Mouse (Mus musculus): ENCODE measurements around the gene Spaca4. TPM values are rescaled to one million over a fixed set of nuclear protein-coding genes. Genes with fewer than 3 reads are reported as not detected.

Gene Spaca4
- total and polyA plus RNA-seq, 3 experiments = not detected

DNA sequence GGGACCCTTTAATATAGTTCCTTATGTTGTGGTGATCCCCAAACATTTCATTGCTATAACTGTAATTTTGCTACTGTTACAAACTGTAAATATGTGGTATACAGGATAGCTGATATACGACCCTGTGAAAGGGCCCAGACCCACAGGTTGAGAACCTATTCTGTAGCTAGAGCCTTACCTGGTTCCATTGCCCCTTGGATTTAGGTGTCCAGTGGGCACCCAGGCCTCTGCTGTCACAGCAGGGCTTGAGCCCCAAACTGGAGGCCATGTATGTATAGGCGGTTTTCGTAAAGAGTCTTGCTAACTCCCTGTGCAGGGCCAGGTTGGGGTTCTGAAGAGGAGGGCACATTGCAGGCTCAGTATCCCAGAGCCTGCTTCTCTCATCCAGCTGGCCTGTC is 9.2 kb downstream of the Spaca4 start:
- no peak for TF ChIP-seq JUN (IDR thresholded peaks at IDR 0.05; ENCODE audit: insufficient read depth, low read depth, low read length)
- Histone ChIP-seq H3K4me2 (ENCODE audit: insufficient read depth, low read depth, poor library complexity, severe bottlenecking) (peak overlapping the region; percentile 89), H3K27me3 (replicated peaks) (no peaks in the 10 kb centered on the region), H3K4me1 (ENCODE audit: control insufficient read depth in 1 of 2, insufficient read depth in 2 of 2) (peaks cover 7 to 41% of the 10 kb centered on the region in 2 experiments; a peak in 3 of 4 replicates), H3K4me3 (replicated peaks in 1 of 3; ENCODE audit: low read depth in 2 of 3, low read length in 2 of 3, poor library complexity in 1 of 3) (peak overlapping the region; percentile 77 to 100 (median 92)), H3K36me3 (replicated peaks in 1 of 2; ENCODE audit: control insufficient read depth in 1 of 2, insufficient read depth in 1 of 2, low read length in 1 of 2) (peaks cover 46 to 64% of the 10 kb centered on the region in 2 experiments), H3K27ac (ENCODE audit: insufficient read depth, low read depth) (peak overlapping the region; percentile 38; the same call in 1 of the 2 replicates), H3K79me2 (replicated peaks; ENCODE audit: control insufficient read depth, extremely low read depth, insufficient read depth, poor library complexity, severe bottlenecking) (peaks cover 47% of the 10 kb centered on the region), H3K9ac (ENCODE audit: insufficient read depth, low read depth) (peak overlapping the region; percentile 91), H3K9me3 (replicated peaks; ENCODE audit: low read length) (no peaks in the 10 kb centered on the region)
- no peak for DNase-seq (ENCODE audit: extremely low read depth)
- dilution Hi-C loops (cut with MboI; ENCODE audit: extremely low pct_ligation_motif_present, extremely low pct_unique_long_range_greater_than_20kb, low sequenced_read_pairs) (no loop called here), in situ Hi-C loops (cut with MboI; ENCODE audit: low pct_ligation_motif_present, low pct_unique_long_range_greater_than_20kb, low sequenced_read_pairs) (no loop called here)

DNA sequence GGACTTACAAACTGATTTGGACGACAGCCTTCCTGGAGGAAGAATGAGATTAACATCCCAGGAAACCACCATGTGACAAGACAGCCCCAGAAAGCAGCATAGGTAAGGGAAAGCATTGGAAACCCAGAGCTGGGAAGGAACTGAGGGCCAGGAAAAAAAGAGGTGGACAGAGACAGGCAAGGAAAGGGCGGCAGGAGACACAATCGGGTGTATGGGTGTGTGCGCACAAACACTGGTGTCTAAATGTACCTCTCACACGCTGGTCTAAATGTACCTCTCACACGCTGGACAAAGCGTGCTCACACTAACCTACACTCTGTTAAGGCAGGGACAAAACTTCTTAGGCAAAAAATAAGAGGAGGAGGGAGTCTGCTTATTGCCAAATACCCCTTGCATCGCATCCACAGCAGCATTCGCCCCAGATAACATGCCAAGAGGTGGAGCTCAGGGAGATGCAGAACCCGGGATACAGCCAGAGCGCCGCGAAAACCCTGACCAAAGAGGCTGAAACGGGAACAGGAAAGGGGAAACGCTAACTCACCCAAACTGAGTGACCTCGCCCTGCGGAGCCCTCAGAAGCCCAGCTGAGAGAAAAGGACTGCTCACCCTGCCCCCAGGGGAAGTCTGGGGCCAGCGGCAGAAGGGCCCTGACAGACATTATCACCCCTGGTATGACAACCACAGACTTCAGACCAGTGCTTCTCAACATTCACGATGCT is 9.7 kb downstream of the Spaca4 start:
- in situ Hi-C loops (cut with MboI; ENCODE audit: low pct_ligation_motif_present, low pct_unique_long_range_greater_than_20kb, low sequenced_read_pairs) (no loop called here), dilution Hi-C loops (cut with MboI; ENCODE audit: extremely low pct_ligation_motif_present, extremely low pct_unique_long_range_greater_than_20kb, low sequenced_read_pairs) (no loop called here)
- Histone ChIP-seq H3K27me3 (replicated peaks) (no peaks in the 10 kb centered on the region), H3K4me1 (ENCODE audit: control insufficient read depth in 1 of 2, insufficient read depth in 2 of 2) (peaks cover 6 to 37% of the 10 kb centered on the region in 2 experiments; a peak in 3 of 4 replicates), H3K9me3 (replicated peaks; ENCODE audit: low read length) (no peaks in the 10 kb centered on the region), H3K27ac (ENCODE audit: insufficient read depth, low read depth) (peak overlapping the region; percentile 38), H3K4me2 (ENCODE audit: insufficient read depth, low read depth, poor library complexity, severe bottlenecking) (peak overlapping the region; percentile 89), H3K9ac (ENCODE audit: insufficient read depth, low read depth) (peak overlapping the region; percentile 91; the same call in 1 of the 2 replicates), H3K36me3 (replicated peaks in 1 of 2; ENCODE audit: control insufficient read depth in 1 of 2, insufficient read depth in 1 of 2, low read length in 1 of 2) (peaks cover 47 to 64% of the 10 kb centered on the region in 2 experiments), H3K4me3 (replicated peaks in 1 of 3; ENCODE audit: low read depth in 2 of 3, low read length in 2 of 3, poor library complexity in 1 of 3) (peak overlapping the region; percentile 77 to 100 (median 92)), H3K79me2 (replicated peaks; ENCODE audit: control insufficient read depth, extremely low read depth, insufficient read depth, poor library complexity, severe bottlenecking) (peaks cover 47% of the 10 kb centered on the region)
- no peak for DNase-seq (ENCODE audit: extremely low read depth)
- no peak for TF ChIP-seq ELF1 (IDR thresholded peaks at IDR 0.05; ENCODE audit: low read depth, low read length)
- no peak for TF ChIP-seq KAT2A (IDR thresholded peaks at IDR 0.05; ENCODE audit: insufficient replicate concordance, low read length)
- no peak for TF ChIP-seq MXI1 (IDR thresholded peaks at IDR 0.05; ENCODE audit: low read depth, low read length)
- TF ChIP-seq MAX (IDR thresholded peaks at IDR 0.05; ENCODE audit: low read length) = 0 out of 2 replicates have a peak, but pooled peaks have one; percentile 11

DNA sequence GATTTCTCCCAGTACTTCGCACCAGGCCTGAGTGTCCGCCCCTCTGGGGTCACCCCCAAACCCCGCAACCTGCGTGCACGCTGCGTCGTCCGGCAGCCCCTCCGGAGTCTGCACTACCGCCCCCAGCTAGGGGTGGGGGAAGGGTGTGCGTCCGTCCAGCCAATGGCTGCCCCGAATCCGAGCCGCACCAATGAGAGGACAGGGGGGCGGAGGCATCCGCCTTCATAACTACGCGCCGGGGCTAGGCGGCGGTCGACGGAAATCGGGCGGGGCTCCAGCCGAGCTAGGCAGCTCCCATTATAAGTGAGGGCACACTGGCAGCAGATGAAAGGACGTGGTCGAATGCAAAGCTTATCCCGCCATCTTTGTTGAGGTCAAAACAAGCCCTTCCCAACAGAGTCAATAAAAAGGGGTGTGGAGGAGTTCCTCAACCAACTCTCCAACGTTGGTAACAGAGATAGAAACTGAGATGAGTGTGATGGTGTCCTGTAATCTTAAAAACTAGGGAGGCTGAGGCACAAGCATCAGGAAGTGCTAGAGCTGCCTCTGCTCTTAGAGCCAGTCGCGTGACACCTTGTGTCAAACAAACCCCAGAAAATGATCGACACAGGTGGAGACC is 10.4 kb downstream of the Spaca4 start, which contains the start of gene Rpl18:
Gene Rpl18 (plus strand): TSS at position 368 of the 619 bp plus-strand sequence.
- dilution Hi-C loops (cut with MboI; ENCODE audit: extremely low pct_ligation_motif_present, extremely low pct_unique_long_range_greater_than_20kb, low sequenced_read_pairs) = no loop called here
- Histone ChIP-seq H3K27ac (ENCODE audit: insufficient read depth, low read depth) (peak within 1 kb of the TSS; percentile 38), H3K79me2 (replicated peaks; ENCODE audit: control insufficient read depth, extremely low read depth, insufficient read depth, poor library complexity, severe bottlenecking) (peaks cover 47% of the 10 kb centered on the region), H3K4me3 (replicated peaks in 1 of 3; ENCODE audit: low read depth in 2 of 3, low read length in 2 of 3, poor library complexity in 1 of 3) (peak within 1 kb of the TSS; percentile 84 to 100 (median 92)), H3K9me3 (replicated peaks; ENCODE audit: low read length) (no peaks in the 10 kb centered on the region), H3K4me2 (ENCODE audit: insufficient read depth, low read depth, poor library complexity, severe bottlenecking) (peak within 1 kb of the TSS; percentile 89), H3K9ac (ENCODE audit: insufficient read depth, low read depth) (peak within 1 kb of the TSS; percentile 91), H3K4me1 (ENCODE audit: control insufficient read depth in 1 of 2, insufficient read depth in 2 of 2) (peaks cover 5 to 30% of the 10 kb centered on the region in 2 experiments; a peak in 3 of 4 replicates), H3K27me3 (replicated peaks) (no peaks in the 10 kb centered on the region), H3K36me3 (replicated peaks in 1 of 2; ENCODE audit: control insufficient read depth in 1 of 2, insufficient read depth in 1 of 2, low read length in 1 of 2) (peaks cover 45 to 65% of the 10 kb centered on the region in 2 experiments)
- DNase-seq (ENCODE audit: extremely low read depth) = peak; percentile 97
- in situ Hi-C loops (cut with MboI; ENCODE audit: low pct_ligation_motif_present, low pct_unique_long_range_greater_than_20kb, low sequenced_read_pairs) = no loop called here
- peak; percentile 75; the same call in 1 of the 2 replicates for TF ChIP-seq KAT2A (IDR thresholded peaks at IDR 0.05; ENCODE audit: insufficient replicate concordance, low read length)
- peak; percentile 92 for TF ChIP-seq HCFC1 (IDR thresholded peaks at IDR 0.05; ENCODE audit: low read depth, low read length)
- peak; percentile 86; the same call in 1 of the 2 replicates for TF ChIP-seq RCOR1 (conservative IDR thresholded peaks at IDR 0.05; ENCODE audit: low read depth, low read length)
- TF ChIP-seq UBTF (IDR thresholded peaks at IDR 0.05; ENCODE audit: low read depth, low read length) = no peak
- no peak; the same call in 1 of the 2 replicates for TF ChIP-seq MAX (IDR thresholded peaks at IDR 0.05; ENCODE audit: low read length)
- TF ChIP-seq USF2 (conservative IDR thresholded peaks at IDR 0.05; ENCODE audit: low read depth, low read length) = no peak
- no peak for TF ChIP-seq CTCF (conservative IDR thresholded peaks at IDR 0.05 in 1 of 2, IDR thresholded peaks at IDR 0.05 in 1 of 2; ENCODE audit: low read depth in 2 of 2, low read length in 2 of 2)
- peak; percentile 93 for TF ChIP-seq CHD2 (IDR thresholded peaks at IDR 0.05; ENCODE audit: low read length)
- 0 out of 2 replicates have a peak, but pooled peaks have one; percentile 28 for TF ChIP-seq E2F4 (IDR thresholded peaks at IDR 0.05; ENCODE audit: insufficient replicate concordance, low read depth, low read length)
- TF ChIP-seq MYC (IDR thresholded peaks at IDR 0.05; ENCODE audit: low read depth, low read length) = 0 out of 2 replicates have a peak, but pooled peaks have one; percentile 25
- TF ChIP-seq ELF1 (IDR thresholded peaks at IDR 0.05; ENCODE audit: low read depth, low read length) = peak; percentile 77
- TF ChIP-seq RAD21 (IDR thresholded peaks at IDR 0.05; ENCODE audit: low read depth, low read length) = no peak
- peak; percentile 84 for TF ChIP-seq NRF1 (IDR thresholded peaks at IDR 0.05; ENCODE audit: low read depth, low read length)
- no peak for TF ChIP-seq JUND (conservative IDR thresholded peaks at IDR 0.05; ENCODE audit: low read depth, low read length)
- TF ChIP-seq EP300 (IDR thresholded peaks at IDR 0.05; ENCODE audit: low read length) = no peak
- TF ChIP-seq POLR2AphosphoS2 (IDR thresholded peaks at IDR 0.05; ENCODE audit: low read depth, low read length) = peak; percentile 85; the same call in 1 of the 2 replicates
- peak; percentile 76 for TF ChIP-seq POLR2A (IDR thresholded peaks at IDR 0.05; ENCODE audit: low read depth, low read length)
- peak; percentile 28; the same call in 1 of the 2 replicates for TF ChIP-seq BHLHE40 (IDR thresholded peaks at IDR 0.05; ENCODE audit: low read depth, low read length)
- no peak for TF ChIP-seq ZKSCAN1 (IDR thresholded peaks at IDR 0.05; ENCODE audit: borderline replicate concordance, low read depth, low read length)
- peak; percentile 87; the same call in 1 of the 2 replicates for TF ChIP-seq SIN3A (IDR thresholded peaks at IDR 0.05; ENCODE audit: low read length)

Measured in CH12.LX (cell line).